Mouse (Mus musculus): ENCODE results near the gene Mprip. TPM values are rescaled to one million over a fixed set of nuclear protein-coding genes. Genes with fewer than 3 reads are reported as not detected.

Gene Mprip
- total RNA-seq, 2 experiments from 2014 or later = 75.6 to 87.2 TPM

GRCm38 (mm10) chr11:59804409-59805110, 143.5 kb downstream of the Mprip start:
- TF ChIP-seq CTCF (IDR thresholded peaks at IDR 0.05) = peak; percentile 51
- peak; percentile 89 for DNase-seq
- intact Hi-C loops (cut with DNase I) = no loop called here

GRCm38 (mm10) chr11:59805256-59805655, 144.2 kb downstream of the Mprip start:
- intact Hi-C loops (cut with DNase I) = no loop called here
- Histone ChIP-seq H3K4me3 (peak overlapping the region; percentile 33), H3K27ac (peak overlapping the region; percentile 64)
- no peak for DNase-seq
- TF ChIP-seq CTCF (IDR thresholded peaks at IDR 0.05) = no peak

More at GRCm38 (mm10) chr11:59804409-59805110, 143.5 kb downstream of the Mprip start:
- Histone ChIP-seq H3K27ac (peak overlapping the region; percentile 69), H3K4me3 (peak overlapping the region; percentile 33)

GRCm38 (mm10) chr11:59805656-59806055, 144.6 kb downstream of the Mprip start:
- H3K4me3 ChIP-seq = peak overlapping the region; percentile 73; the same call in 1 of the 2 replicates
- no peak for DNase-seq
- intact Hi-C loops (cut with DNase I) = no loop called here
- TF ChIP-seq CTCF (IDR thresholded peaks at IDR 0.05) = no peak
- peak overlapping the region; percentile 64 for H3K27ac ChIP-seq

GRCm38 (mm10) chr11:59808170-59808960, 147.3 kb downstream of the Mprip start:
- peak overlapping the region; percentile 100 for H3K27ac ChIP-seq
- intact Hi-C loops (cut with DNase I) = no loop called here

GRCm38 (mm10) chr11:59809071-59809669, 148.1 kb downstream of the Mprip start:
- no peak for TF ChIP-seq CTCF (IDR thresholded peaks at IDR 0.05)
- DNase-seq = peak; percentile 67
- intact Hi-C loops (cut with DNase I) = no loop called here
- peak overlapping the region; percentile 73 for H3K4me3 ChIP-seq
- H3K27ac ChIP-seq = peak overlapping the region; percentile 100

More at GRCm38 (mm10) chr11:59808170-59808960, 147.3 kb downstream of the Mprip start:
- 0 out of 2 replicates have a peak, but pooled peaks have one; percentile 9 for TF ChIP-seq CTCF (IDR thresholded peaks at IDR 0.05)
- H3K4me3 ChIP-seq = peak overlapping the region; percentile 73
- no peak for DNase-seq

GRCm38 (mm10) chr11:59809670-59810474, 148.8 kb downstream of the Mprip start, which contains the start of gene Flcn:
TSS of gene Flcn (minus strand) at chr11:59810016.
- H3K27ac ChIP-seq = peak within 1 kb of the TSS; percentile 100
- intact Hi-C loops (cut with DNase I) = no loop called here
- H3K4me3 ChIP-seq = peak within 1 kb of the TSS; percentile 73
- peak; percentile 34 for TF ChIP-seq CTCF (IDR thresholded peaks at IDR 0.05)
- DNase-seq = peak; percentile 93

GRCm38 (mm10) chr11:59810480-59811158, 149.5 kb downstream of the Mprip start:
- intact Hi-C loops (cut with DNase I) = no loop called here
- TF ChIP-seq CTCF (IDR thresholded peaks at IDR 0.05) = no peak
- no peak for DNase-seq
- H3K27ac ChIP-seq = peak overlapping the region; percentile 100
- H3K4me3 ChIP-seq = peak overlapping the region; percentile 73

GRCm38 (mm10) chr11:59811211-59811610, 150.1 kb downstream of the Mprip start:
- Histone ChIP-seq H3K4me3 (peak overlapping the region; percentile 73), H3K27ac (peak overlapping the region; percentile 100)
- DNase-seq = no peak
- no peak for TF ChIP-seq CTCF (IDR thresholded peaks at IDR 0.05)
- intact Hi-C loops (cut with DNase I) = no loop called here

GRCm38 (mm10) chr11:59813276-59813675, 152.2 kb downstream of the Mprip start:
- intact Hi-C loops (cut with DNase I) = no loop called here
- no peak for TF ChIP-seq CTCF (IDR thresholded peaks at IDR 0.05)
- Histone ChIP-seq H3K27ac (no peak overlapping the region), H3K4me3 (no peak overlapping the region)
- no peak for DNase-seq

- intact Hi-C loops (cut with DNase I) = no loop called here
- no peak for DNase-seq
- Histone ChIP-seq H3K27ac (peak overlapping the region; percentile 35; the same call in 1 of the 2 replicates), H3K4me3 (no peak overlapping the region)
- no peak for TF ChIP-seq CTCF (IDR thresholded peaks at IDR 0.05)
These were observed 153.2 kb downstream of the Mprip start for GRCm38 (mm10) chr11:59814311-59814710.

GRCm38 (mm10) chr11:59814936-59815335, 153.8 kb downstream of the Mprip start:
- intact Hi-C loops (cut with DNase I) = no loop called here
- no peak for DNase-seq
- H3K4me3 ChIP-seq = no peak overlapping the region
- TF ChIP-seq CTCF (IDR thresholded peaks at IDR 0.05) = no peak
- H3K27ac ChIP-seq = peak overlapping the region; percentile 35; the same call in 1 of the 2 replicates

Data from gastrocnemius, adult 2 months (tissue).